Mouse (Mus musculus) right cerebral cortex, postnatal 36 days (tissue): ENCODE measurements around the gene Hmgb4.

Source experiments
- DNase-seq, 2 experiments: peaks; one replicate each; pipeline ENCODE4 v3.0.0; 2022; ENCODE audit warnings: low spot score in 2 of 2, mixed read lengths in 1 of 2

The Hmgb4 gene

DNA sequence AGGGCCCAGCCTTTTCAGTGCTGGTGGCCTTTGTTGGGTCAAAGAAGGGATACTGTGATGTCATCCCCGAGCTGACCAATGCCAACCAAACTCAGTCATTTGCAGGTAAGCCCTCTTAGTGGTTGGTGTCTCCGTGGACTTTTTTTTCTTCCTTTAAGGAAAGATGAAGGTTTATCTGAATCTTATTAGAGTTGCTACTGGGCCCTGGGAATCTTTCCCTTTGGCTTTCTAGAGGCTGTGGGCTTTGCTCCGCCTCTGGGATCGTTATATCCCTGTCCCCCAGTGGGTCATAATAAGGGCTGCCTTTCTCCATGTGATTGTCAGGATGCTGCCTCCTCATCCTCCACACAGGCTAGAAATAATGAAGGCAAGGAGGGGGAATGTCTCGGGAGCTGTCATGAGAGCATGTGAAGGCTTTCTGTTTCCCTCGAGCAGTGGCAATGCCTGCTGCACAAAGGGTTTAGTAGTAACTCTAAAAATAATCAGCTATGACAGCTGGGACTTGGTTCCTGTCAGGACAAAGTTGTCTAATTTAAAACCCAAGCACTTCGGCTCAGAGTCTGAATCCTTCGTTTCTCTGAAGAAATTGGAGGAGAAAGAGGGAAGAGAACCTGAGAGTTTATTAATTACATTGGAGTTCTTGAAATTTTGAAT, at the start of gene Hmgb4:
TSS of gene Hmgb4 (minus strand) at position 51 of the 654 bp plus-strand sequence.
- DNase-seq, result peak in 1 of 2 experiments; percentile 45

DNA sequence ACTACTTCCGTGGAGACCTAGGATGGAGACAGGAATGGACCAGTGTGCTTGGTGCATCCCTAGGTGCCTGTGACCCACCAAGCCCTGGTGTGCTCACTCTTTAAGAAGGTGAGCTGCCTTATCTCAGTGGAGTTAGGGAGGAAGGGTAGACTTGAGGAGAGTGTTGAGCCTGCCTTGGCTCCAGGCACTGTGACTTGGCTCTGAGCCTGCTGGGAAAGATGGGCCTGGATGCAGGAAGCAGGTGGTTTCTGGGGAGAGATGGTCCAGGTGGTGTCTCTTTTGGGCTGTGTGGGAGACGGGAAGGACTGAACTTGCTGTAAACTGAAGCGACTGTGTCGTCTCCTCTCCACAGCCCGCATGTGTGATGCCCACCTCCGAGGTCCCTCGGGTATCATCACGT, 45.3 kb upstream of the Hmgb4 start:
- no peak for DNase-seq

DNA sequence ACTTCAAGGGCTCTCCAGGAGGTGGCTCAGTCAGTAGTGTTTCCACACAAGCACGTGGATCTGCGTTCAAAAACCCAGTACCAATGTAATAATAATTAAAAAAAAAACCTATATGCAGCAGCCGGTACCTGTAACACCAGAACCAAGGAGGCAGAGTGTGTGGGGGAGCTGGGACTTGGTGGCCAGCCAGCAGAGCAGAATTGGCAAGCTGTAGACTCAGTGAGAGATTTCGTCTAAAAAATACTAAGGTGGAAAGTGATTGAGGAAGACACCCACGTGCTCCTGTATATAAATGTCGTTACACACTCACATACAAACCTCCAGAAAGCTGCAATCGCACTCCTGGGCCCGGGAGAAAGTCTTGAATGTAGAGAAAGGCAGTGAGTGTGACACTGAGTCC, 43.3 kb upstream of the Hmgb4 start:
- peak; percentile 72 to 79 for DNase-seq

DNA sequence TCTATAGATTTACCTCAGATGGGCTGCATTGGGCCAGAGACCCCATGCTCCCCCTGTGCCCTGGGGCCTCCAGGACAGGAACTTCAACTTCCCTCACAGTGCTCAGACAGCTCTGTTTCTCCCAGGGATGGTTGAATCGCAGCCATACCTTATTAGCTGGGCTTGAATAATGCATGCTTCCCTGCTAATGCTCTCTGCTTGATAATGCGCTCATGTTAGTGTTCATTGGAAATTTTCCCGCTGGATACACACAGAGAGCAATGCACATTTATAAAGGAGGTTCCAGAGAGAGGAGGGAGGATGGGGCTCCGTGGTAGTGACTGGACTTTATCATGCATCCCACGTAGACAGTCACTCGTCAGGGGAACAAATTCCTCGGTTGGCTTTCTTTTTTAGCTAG, 27.3 kb upstream of the Hmgb4 start:
- DNase-seq, result no peak

DNA sequence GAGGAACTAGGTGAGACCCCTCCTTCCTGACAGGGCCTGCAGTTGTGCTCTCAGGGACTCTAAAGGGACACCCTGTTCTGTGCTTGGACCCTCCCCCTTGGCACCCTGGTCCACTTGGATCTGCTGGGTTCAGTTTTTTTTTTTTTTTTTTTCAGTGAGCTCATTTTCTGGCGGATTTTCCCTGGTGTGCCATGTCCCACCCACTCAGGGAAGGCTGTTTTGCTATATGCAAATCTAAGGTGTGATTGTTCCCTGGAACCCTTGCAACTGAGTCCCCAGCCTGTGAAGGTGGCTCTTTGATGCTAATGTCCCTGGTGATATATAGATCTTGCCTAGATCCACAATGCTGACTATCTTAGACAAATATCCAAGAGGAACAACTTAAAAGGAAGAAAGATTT, 24.3 kb upstream of the Hmgb4 start:
- DNase-seq, result peak in 1 of 2 experiments; percentile 24

DNA sequence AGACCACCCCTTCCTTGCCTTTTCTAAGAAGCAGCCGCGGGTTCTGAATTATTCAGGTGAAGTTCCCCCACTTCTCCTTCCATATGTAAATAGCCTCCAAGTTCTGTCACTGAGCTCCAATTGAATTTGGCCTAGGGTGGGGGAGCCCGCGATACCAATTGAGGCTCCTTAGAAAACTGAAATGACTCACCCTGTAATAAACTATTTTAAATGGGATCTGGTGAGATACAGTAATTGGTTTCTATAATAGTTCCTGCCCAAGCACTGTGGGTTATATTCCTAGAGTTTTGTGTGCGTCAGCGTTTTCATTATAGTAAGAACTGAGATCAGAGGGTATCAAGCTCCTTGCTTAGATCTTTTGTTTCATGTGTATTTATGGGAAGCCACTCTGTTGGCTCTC, 14.8 kb upstream of the Hmgb4 start:
- no peak for DNase-seq

DNA sequence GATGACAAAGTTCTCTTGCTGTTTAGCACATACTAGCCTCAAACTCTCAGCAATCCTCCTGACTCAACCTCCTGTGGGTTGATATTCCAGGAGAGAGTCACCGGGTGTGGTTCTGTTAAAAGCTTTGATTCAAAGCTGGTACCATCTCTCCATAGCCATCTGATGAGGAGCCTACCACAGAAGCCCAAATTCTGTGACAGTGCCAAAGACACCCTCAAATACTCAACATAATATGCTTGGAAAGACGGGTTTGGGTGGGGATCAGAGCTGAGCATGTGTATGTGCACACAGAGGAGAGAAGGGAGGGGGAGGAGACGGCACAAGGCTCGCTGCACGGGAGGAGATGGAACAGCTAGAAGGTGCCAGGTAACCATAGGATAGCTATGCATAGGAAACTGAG, 14.4 kb upstream of the Hmgb4 start:
- DNase-seq, result no peak

DNA sequence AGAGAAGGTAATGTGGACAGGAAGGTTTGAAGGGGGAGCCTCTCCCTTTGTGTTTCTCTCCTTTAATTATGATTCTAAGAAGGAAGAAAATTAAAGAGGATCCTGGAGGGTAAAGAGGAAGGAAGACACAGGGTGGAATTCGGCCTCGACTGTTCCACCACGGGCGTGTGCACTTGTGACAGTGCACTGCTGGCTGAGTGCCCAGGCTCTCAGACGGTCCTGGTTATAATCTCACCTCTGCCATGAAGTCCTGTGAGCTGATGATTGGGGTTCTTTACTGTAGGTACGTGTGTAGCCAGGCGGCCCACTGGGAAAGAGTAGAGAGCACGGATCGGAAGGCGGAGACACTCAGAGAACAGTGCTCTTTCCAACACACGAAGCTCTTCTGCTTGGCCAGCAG, 12.4 kb upstream of the Hmgb4 start:
- DNase-seq, result no peak

DNA sequence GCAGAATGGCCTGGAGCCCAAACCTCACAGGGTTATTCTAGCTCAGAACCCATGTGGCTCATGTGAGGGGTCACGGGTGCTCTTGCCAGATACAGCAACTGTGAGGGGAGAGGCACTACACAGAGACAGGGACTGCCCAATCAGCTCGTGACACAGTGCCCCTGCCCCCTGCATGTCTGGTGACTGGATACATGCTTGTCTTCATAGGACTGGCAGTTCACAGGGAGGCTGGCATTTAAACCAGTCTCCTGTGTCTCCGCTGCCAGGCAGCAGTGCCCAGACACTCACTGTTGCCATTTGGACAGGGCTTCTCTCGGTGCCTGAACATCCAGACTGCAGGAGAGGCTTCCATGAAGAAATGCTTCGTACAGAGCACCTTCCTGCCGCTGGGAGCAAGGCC, 11.7 kb upstream of the Hmgb4 start:
- DNase-seq, result no peak

DNA sequence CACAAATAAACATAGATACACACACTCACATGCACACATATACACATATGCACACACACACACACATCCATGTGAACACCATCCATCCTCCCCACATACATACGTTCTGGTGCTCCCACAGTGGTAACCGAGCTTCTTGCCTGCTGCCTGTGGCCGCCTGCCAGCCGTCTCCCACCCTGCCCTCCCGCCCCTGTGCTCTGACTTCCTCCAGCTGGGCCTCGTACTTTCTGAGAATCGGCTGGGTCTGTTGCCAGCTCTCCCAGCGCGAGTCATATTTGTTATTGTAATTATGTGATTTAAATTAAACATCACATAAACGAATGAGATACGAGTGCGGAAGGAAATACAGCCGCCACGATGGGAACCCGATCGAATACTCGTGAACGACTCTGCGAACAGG, 10.2 kb upstream of the Hmgb4 start:
- no peak for DNase-seq

DNA sequence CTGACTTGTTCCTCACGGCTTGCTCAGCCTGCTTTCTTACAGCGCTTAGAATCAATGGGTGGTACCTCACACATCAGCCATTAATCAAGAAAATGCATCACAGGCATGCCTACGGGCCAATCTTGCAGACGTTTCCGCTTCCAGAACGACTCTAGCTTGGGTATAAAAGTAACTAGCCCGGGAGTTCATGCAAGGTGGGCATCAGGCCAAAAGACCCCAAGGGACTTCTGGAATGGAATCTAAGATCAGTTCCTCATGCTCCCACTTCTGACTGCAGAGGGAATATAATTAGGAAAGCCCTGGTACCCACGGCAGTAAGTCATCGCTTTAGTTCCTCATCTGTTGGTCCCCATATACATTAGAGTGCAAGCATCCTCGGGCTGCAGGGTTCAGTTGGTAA, 9.4 kb upstream of the Hmgb4 start:
- DNase-seq, result no peak

DNA sequence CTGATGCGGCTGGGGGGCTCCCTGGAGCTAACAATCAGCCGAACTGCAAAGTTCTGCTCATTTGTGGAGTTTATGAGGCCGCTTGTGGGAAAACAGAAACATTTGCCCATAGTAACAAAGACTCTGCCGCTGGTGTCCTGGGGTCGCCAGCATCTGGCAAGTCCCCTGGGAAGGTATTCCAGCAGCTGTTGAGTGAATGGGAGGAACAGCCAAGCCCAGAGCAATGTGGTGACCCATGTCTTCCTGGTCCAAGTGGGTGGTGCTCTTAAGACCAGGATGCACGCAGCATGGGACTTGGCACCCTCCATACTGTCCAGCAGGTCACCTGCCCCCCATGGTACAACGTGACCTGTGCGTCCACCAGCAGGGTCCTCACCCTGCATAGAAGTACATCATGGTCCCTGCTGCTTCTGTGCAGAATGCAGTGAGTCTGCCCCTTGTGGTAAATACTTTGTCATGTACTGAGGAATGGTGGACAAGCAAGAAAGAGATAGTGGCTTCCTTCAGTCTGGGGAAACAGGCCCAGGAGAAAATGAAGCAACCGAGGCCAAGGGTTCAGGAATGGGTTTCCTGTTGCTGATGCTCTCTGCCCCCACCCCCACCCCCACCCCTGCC, 8.6 kb upstream of the Hmgb4 start:
- no peak for DNase-seq

DNA sequence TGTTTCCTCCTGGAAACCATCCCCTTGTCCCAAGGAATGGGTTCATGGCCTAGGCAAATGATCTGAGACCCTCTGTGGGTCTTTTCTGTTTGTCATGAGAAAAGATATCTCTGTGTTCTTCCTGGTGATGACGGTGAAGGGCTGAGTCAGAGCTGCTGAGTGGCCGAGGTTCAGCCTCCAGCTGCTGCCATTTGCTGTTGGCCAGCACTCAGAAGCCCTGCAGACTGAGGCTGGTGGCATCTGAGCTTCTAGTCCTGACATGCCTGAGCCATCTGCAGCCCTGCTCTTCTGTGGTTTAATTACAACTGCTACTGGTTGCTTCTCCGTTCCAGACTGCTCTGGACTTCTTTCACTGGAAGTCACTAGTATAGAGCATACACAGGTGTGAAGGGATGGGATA, 4.6 kb upstream of the Hmgb4 start:
- DNase-seq, result no peak

DNA sequence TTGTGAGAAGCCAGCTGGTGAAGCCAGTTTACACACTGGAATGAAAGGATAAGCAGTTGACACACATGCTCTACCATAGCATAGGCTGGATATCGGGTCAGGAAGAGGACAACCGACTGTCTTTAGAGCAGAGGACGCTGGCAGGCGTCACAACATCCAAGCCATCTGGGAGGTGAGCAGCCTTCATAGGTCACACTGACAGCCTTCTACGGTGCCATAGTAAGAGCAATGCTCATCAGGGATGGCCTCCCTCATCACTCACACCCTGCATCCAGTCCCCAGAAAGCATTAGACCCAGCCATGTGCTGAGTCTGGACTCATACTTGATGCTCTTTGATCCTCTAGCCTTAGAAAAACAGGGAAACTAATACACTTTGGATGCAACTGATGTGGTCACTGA, 3.7 kb upstream of the Hmgb4 start:
- DNase-seq, result no peak

DNA sequence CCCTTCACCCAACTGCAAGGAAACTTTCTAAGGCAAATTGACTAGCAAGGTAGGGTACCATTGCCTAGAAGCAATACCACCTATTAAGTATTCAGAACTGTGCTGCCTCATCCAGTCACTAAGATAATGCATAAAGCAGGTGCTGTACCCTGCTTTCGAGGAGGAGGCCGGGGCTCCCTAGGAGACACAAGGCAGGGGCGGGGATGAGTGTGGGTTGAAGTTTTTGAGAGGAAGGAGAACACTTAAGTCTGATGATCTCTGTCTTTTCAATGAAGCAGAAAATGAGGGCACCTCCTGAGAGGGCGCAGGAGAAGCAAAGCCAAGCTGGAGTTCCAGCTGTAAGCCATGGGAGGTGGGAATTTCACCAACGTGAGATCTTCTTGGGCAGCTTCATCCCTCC, 1.5 kb downstream of the Hmgb4 start:
- DNase-seq, result peak in 1 of 2 experiments; percentile 25

DNA sequence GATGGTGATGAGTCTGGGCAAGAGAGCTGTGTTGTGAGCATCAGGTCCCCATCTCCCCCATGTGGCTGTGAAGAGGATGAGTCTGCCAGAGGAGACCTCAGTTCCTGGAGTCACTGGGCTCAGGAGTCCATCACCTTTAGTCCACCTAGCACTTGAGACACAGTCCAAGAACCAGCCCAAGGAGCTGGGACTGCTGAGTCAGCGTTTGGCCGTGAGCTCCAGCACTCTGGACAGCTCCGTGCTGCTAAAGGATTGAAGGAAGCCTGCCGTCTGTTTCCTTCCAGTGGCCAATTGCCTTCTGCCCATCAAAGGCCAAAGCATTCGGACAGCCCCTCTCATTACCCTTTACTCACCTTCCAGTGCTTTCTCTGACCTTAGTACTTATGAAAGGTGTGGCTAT, 12.1 kb downstream of the Hmgb4 start:
- no peak for DNase-seq

DNA sequence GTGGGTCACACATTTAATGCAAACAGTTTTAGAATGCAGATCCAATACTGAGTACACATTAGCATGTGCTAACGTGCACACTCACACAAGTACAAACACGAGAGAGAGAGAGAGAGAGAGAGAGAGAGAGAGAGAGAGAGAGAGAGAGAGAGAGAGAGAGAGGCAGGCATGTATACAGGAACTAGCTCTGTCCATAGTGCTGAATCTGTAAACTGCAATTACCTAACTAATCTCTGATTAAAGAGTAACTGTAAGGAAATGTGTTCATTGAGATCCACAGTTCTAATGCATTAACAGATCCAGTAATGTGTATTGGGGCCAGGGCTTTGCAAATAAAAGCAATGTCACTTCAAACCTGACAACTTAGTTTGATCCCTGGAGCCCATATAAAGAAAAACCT, 15.6 kb downstream of the Hmgb4 start:
- DNase-seq, result no peak

DNA sequence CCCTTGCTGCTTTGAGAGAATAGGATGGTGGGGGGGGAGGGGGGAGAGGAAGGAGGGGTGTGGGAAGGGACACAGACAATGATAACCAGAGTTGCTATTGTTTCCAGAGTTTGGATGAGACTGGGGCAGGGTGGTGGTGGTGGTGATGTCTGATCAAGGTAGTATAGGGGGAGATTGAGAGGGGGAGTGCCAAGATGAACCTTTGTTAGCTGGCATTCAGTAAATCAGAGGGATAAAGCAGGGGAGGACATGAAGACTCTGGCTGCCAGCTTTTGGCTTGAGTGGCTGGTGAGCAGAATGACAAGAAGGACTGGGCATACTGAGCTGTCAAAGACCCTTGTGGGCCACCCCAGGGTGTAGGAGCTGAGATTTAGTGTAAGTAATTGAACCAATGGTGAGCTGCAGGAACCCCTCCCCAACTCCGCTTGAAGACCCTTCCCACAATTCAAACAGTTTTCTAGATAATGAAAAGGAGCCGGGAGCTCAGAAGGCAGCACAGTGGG, 18.9 kb downstream of the Hmgb4 start:
- no peak for DNase-seq

DNA sequence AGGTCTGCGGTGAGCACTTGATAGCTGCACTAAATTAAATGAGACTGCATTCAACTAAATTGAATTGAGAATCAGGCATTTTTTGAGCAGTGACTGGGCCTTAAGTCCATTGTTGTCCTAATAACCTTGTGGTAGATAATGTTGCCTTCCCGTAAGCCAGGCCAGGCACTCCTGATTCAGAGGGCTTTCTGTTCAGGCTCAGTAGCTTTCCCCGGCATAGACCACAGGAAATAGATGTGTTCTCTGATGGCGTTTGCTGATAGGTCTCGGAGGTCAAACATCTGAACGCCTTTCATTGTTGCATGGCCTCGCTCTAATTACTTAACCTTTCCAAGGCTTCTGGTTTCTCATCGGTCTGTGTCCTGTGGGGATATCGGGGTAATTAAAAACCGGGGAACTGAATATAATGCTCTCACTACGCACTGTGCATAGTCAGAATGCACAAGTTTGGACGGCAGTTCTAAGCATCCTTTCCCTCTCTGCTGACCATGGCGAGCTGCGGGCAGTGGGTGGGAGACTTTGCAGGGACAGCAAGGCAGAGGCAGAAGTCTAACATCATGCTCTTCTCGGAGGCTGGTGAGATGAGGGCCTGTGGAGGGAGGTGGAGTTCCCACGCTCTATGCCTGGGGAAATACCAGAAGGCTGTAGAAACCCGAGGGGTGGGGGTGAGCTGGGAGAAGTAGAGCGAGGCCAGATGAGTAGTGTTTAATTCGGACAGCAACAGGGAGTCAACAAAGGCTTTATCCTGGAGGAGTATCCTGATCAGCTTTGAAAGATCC, 19.5 kb downstream of the Hmgb4 start:
- DNase-seq, result peak in 1 of 2 experiments; percentile 23

DNA sequence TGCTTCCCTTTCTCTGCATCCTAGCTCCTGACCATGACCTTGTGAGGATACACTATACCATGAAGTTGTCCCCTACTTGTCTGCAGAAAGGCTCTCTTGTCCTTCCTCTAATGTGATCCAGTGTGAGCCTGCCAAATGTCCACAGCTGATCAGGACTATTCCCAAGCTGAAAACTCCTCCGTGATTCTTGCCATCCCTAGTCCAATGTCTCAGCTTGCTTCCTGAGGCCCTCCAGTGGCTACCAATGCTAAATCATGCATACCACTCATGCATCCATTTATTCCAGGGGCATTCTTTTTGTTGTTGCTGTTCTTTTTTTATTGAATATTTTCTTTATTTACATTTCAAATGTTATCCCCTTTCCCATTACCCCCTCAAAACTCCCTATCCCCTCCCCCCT, 21.6 kb downstream of the Hmgb4 start:
- no peak for DNase-seq

DNA sequence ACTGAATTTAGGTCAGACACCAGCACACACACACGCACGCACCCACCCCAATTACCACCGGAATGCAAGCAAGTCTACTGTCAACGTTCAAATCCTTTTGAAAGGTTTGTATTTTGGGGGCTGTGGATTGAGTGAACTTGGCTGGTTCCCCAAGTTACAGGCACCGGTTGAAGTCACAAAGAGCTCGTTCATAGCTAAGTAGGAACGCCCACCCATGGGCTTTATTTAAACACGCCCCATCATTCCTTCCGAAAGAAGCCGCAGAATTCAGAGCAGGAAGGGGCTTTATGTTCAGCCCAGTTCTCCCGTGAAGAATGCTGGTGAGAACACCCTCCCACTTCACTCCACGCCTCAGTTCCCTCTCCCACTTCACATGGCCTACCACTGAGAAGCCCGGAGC, 27.3 kb downstream of the Hmgb4 start:
- peak; percentile 19 to 56 for DNase-seq

DNA sequence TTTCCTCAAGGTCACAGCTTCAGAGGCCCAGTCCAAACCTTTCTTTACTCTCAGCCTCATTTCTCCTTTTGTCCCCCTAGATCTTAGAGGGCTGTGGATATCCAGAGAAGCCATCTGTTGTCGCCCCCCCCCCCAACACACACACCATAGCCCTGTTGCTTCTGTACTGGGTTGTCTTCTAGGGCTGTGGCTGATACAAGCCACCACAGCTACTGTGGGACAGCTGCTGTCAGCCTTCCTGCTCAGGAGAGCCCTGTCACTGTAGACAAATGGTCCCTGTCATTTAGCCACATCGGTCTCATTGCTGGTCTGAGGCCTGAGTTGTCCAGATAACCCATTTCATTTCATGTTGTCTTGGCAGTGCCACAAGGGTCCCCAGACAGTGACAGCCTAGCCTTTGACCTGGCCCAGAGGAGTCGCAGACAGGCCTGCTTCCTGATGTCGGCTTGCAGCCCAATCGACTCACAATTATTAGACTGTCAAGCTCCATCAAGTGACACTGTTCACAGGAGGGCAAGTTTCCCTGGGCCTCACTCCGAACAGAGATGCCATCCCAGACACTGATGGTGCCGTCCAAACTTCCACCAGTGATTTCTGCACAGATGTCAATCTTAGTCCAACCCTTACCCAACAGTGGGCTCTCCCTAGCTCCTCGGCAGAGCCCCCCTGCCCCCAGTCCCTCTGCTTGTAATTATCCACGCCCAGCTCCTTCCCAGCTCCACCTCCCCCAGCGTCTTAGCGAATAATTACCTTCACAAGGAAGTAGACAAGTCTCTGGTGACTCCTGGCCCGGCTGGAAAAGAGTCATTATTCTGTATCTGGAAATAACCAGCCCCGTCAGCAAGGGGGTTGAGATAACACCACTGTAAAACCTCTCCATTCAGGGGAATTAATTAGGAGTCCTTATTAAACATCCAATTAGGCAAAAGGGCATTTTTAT, 33.1 kb downstream of the Hmgb4 start:
- DNase-seq, result no peak
